Mouse (Mus musculus) midbrain, embryonic 14.5 days (tissue): Measurements from ENCODE around the gene Lemd1. TPM values are rescaled to one million over a fixed set of nuclear protein-coding genes. Genes with fewer than 3 reads are reported as not detected.

ENCODE experiments used
- ATAC-seq: fragments of 200-750 bp; cut with Nextera tagmentation; 2 replicates; pipeline ENCODE4 v1.8.0; 2017; ENCODE audit warnings: moderate number of reproducible peaks, moderate library complexity; ENCODE audit not compliant: low FRiP score, low TSS enrichment
- DNase-seq: peaks from one replicate; pipeline ENCODE4 v3.0.0-alpha.2; 2015
- H3K27ac ChIP-seq: fragments of 300-500 bp; sonication (generic); replicated peaks from 2 replicates; pipeline ENCODE4 v1.5.1; 2014; ENCODE audit warnings: mild to moderate bottlenecking, low read depth, low read length, moderate library complexity
- H3K27me3 ChIP-seq: fragments of 300-500 bp; sonication (generic); 2 replicates; pipeline ENCODE4 v1.6.1; 2014; ENCODE audit warnings: low read length, control low read depth, mixed read lengths; ENCODE audit not compliant: control insufficient read depth, insufficient read depth
- H3K36me3 ChIP-seq: fragments of 300-500 bp; sonication (generic); 2 replicates; pipeline ENCODE4 v1.6.1; 2014; ENCODE audit warnings: low read length, control low read depth; ENCODE audit not compliant: control insufficient read depth, insufficient read depth
- H3K4me1 ChIP-seq: fragments of 300-500 bp; sonication (generic); 2 replicates; pipeline ENCODE4 v1.6.1; 2014; ENCODE audit warnings: mild to moderate bottlenecking, antibody characterized with exemption, low read length, control low read depth; ENCODE audit not compliant: control insufficient read depth, insufficient read depth
- H3K4me2 ChIP-seq: fragments of 300-500 bp; sonication (generic); 2 replicates; pipeline ENCODE4 v1.6.1; 2014; ENCODE audit warnings: mild to moderate bottlenecking, low read length, moderate library complexity
- H3K4me3 ChIP-seq: fragments of 300-500 bp; sonication (generic); replicated peaks from 2 replicates; pipeline ENCODE4 v1.5.1; 2014; ENCODE audit warnings: low read depth, low read length
- H3K9ac ChIP-seq: fragments of 300-500 bp; sonication (generic); replicated peaks from 2 replicates; pipeline ENCODE4 v1.6.1; 2014; ENCODE audit warnings: mild to moderate bottlenecking, low read length, moderate library complexity
- H3K9me3 ChIP-seq: fragments of 300-500 bp; sonication (generic); 2 replicates; pipeline ENCODE4 v1.6.1; 2016; ENCODE audit warnings: low read length, control low read depth, mixed read lengths; ENCODE audit not compliant: control insufficient read depth
- WGBS: fragments of 180-500 bp; shearing (Covaris S2); extraction: QIAGEN DNeasy Blood & Tissue Kit; methylation state at CpG from one replicate; pipeline ENCODE4 v1.1.7; 2014; 5-methylcytosine and 5-hydroxymethylcytosine counted together
- polyA plus RNA-seq: library from polyadenylated mRNA; unstranded; fragments of >200 nt; fragmentation: Nextera tagmentation; extraction: Ambion mirVana; gene quantifications from 2 replicates; pipeline ENCODE4 v1.2.1, GENCODE M21; 2014

The Lemd1 gene
- polyA plus RNA-seq: 21.2 and 23.2 TPM in 2 replicates

DNA sequence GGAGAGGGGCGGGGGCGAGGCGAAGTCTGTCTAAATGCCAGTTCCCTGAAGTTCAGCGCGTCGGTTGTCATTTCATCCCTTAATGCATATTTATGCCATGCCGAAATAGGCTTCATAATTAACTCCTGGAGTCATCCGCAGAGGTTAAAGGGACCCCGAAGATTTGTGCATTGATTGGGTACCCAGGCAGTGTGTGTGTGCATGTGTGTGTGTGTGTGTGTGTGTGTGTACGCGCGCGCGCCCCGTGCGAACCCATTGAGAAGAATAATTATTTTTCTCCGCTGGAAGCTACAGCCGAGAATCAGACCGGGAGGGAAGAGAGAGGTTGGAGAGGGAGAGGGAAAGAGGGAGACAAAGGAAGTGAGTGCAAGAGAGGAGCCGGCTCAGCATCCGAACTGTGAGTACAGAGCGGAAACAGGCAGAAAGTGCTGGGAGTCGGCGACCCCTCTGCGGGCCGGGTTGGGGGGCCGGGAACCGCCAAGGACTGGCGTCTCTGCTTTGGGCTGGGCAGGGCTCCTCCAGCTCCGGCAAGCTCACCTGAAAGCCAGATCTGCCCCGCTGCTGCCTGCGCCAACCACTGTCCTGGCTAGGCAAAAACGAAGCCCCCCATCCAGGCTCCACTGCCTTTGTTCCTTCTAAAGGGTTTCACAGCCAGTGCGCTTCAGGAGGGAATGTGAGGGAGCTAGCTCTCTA is at the start of gene Lemd1, which contains the start of gene AC124108.1:
Gene Lemd1 (plus strand): TSS at position 339 of the 693 bp plus-strand sequence.
Gene AC124108.1 (plus strand): TSS at position 365 of the 693 bp plus-strand sequence.
- H3K27me3 ChIP-seq: no peaks in the 10 kb centered on the region
- DNase-seq (peak; percentile 82), ATAC-seq (peak; percentile 16; the same call in 1 of the 2 replicates)
- no peaks in the 10 kb centered on the region for H3K9me3 ChIP-seq
- peak within 1 kb of the TSS; percentile 100 for H3K9ac ChIP-seq
- WGBS: under 1% methylated on average over 34 of the region's 34 CpGs
- H3K36me3 ChIP-seq: no peaks in the 10 kb centered on the region
- peak within 1 kb of the TSS; percentile 88 for H3K4me2 ChIP-seq
- peak within 1 kb of the TSS; percentile 100 for H3K27ac ChIP-seq
- H3K4me3 ChIP-seq: peak within 1 kb of the TSS; percentile 99
- peaks cover 52% of the 10 kb centered on the region for H3K4me1 ChIP-seq

DNA sequence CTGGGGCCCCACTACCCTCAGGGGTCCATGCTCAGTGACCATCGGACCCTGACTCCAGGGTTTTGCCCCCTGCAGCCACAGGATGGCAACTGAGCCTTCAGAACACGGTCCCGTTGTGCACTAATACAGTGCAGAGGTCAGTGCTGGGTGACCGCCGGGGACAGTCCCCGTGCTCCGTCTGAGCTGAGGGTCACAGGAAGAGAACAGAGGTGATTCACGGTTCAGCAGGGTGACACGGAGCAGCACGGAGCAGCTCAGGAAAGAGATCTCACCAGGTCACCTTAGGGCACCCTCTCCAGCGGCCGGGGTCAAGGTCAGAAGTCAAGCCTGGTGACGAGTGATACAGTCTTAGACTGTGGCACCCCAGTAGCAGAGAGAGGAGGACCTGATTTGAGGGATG is 49.5 kb upstream of the Lemd1 start:
- WGBS: 64% methylated on average over 13 of the region's 13 CpGs
- peaks cover 21% of the 10 kb centered on the region for H3K27me3 ChIP-seq
- H3K9me3 ChIP-seq: no peaks in the 10 kb centered on the region
- no peaks in the 10 kb centered on the region for H3K36me3 ChIP-seq
- no peak overlapping the region for H3K9ac ChIP-seq
- DNase-seq (no peak), ATAC-seq (no peak)
- no peak overlapping the region for H3K4me2 ChIP-seq
- peaks cover 31% of the 10 kb centered on the region for H3K4me1 ChIP-seq
- no peak overlapping the region for H3K4me3 ChIP-seq
- H3K27ac ChIP-seq: no peak overlapping the region

DNA sequence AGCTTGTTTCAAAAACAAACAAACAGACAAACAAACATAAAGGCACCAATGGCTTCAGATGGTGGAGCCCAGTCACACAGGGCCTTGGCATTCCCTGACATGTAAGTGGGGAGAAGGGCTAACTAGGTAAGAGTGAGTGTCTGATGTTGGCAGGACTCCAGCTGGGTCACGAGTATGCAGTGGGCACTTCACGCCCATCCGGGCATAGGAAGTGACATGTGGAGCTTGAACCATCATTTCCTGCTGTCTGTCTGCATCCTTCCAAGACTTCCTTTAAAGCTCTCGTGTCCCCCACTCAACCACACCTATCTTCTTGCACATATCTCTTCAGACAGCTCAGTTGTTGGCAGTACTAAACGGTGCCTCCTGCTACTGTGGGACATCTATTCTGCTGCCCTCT is 48.2 kb upstream of the Lemd1 start:
- H3K27ac ChIP-seq: no peak overlapping the region
- no peak overlapping the region for H3K9ac ChIP-seq
- WGBS: 84% methylated on average over 5 of the region's 5 CpGs
- no peaks in the 10 kb centered on the region for H3K9me3 ChIP-seq
- H3K27me3 ChIP-seq: peaks cover 17% of the 10 kb centered on the region
- H3K36me3 ChIP-seq: no peaks in the 10 kb centered on the region
- H3K4me3 ChIP-seq: no peak overlapping the region
- no peak overlapping the region for H3K4me2 ChIP-seq
- no peak for DNase-seq
- peaks cover 31% of the 10 kb centered on the region for H3K4me1 ChIP-seq
- ATAC-seq: no peak

DNA sequence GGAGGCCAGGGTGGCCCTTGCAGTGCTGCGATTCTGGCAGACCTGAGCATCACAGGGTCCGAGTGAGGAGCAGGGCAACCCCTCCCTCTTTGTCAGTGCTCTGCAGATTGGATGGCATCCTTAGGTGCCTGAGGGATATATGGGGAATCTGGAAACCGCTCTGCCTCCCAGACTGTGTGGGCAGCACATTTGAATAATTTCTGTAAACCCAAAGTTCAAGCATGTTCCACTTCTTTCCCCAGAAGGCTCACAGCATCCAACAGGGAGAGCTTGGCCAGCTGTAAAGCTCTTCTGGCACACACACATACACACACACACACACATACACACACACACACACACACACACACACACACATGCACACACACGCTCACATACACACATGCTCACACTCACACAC is 47.5 kb upstream of the Lemd1 start:
- Histone ChIP-seq H3K9me3 (no peaks in the 10 kb centered on the region), H3K36me3 (no peaks in the 10 kb centered on the region), H3K4me1 (peaks cover 28% of the 10 kb centered on the region), H3K27ac (peak overlapping the region; percentile 52), H3K27me3 (peaks cover 10% of the 10 kb centered on the region), H3K4me2 (no peak overlapping the region), H3K4me3 (no peak overlapping the region), H3K9ac (no peak overlapping the region)
- DNase-seq: no peak
- ATAC-seq: no peak
- 57% methylated on average over 4 of the region's 4 CpGs for WGBS

DNA sequence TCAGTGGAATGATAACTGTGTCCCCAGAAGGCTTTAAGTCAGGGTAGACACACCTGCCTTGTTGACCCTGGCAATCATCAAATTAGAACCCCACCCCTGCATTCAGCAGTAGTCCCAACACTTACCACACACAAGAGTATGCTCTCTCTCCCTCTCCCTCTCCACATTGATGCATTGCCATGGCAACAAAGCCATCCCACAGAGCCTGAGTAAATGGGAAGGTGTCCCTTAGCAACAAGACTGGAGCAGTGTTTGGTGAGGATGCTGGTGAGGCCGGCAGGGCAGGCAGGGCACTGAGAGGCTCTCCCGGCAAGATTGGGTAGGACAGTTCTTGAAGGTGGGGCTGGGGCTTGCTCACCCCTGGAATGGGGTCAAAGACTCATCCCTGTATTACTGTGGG is 47.0 kb upstream of the Lemd1 start:
- Histone ChIP-seq H3K4me2 (no peak overlapping the region), H3K36me3 (no peaks in the 10 kb centered on the region), H3K27me3 (peaks cover 8% of the 10 kb centered on the region; the same call in 1 of the 2 replicates), H3K27ac (peak overlapping the region; percentile 52; the same call in 1 of the 2 replicates), H3K4me1 (peaks cover 23% of the 10 kb centered on the region), H3K4me3 (no peak overlapping the region), H3K9ac (no peak overlapping the region), H3K9me3 (no peaks in the 10 kb centered on the region)
- DNase-seq (peak; percentile 86), ATAC-seq (peak; percentile 57; the same call in 1 of the 2 replicates)
- WGBS: 6% methylated on average over 2 of the region's 2 CpGs

DNA sequence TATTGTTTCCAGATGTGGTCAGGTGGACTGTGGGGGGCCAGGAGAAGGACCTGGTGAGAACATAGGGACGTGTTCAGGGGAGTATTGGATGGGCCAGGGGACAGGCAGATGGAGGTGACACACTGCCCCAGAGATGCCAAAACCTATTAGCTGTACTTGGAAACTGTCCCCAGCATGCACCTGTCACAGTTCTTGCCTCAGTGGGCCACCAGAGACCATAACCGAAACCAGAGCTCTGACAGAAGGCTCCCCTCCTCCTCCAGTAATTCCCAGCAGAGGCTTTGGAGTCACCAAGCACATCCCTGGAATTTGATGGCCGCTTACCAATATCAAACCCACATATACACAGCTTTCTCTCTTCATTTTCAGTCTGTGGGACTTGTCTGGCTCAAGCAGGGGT is 46.4 kb upstream of the Lemd1 start:
- WGBS: 68% methylated on average over 3 of the region's 3 CpGs
- H3K36me3 ChIP-seq: no peaks in the 10 kb centered on the region
- no peak overlapping the region for H3K4me3 ChIP-seq
- H3K9ac ChIP-seq: no peak overlapping the region
- peaks cover 17% of the 10 kb centered on the region for H3K4me1 ChIP-seq
- H3K4me2 ChIP-seq: no peak overlapping the region
- DNase-seq (no peak), ATAC-seq (no peak)
- no peaks in the 10 kb centered on the region for H3K9me3 ChIP-seq
- H3K27ac ChIP-seq: no peak overlapping the region
- peaks cover 3% of the 10 kb centered on the region; the same call in 1 of the 2 replicates for H3K27me3 ChIP-seq

DNA sequence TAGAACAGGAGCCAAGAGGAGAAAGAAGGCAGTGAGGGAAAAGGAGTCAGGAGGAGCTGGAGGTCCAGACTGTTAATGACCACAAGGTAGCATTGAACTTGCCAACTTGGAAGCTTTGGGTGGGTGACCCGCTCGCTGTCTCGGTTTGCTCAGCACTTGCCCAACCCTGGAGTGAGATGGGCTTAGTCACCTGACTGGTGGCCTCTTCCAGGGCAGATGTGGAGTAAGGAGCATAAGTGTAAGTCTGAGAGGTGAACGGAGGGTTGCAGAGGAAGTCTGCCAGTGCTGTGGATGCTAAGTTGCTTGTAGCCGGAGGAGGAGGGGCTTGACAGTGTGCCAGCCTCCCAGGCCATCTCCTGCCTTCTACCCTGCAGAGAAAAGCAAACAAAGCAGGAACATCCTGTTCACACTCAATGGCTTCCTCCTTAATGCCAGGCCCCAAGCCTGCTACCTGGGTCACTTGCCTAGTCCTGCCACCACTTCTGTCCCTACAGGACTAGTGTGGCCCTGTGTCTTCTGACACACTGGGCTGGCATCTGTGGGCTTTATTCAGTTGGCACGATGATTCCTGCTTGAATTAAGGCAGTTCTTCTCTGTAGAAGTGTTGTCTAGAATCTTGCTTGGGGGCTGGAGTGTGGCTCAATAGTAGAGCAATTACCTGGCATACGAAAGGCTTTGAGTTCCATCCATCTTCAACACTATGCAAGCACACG is 45.1 kb upstream of the Lemd1 start:
- Histone ChIP-seq H3K9me3 (no peaks in the 10 kb centered on the region), H3K9ac (no peak overlapping the region), H3K4me3 (no peak overlapping the region), H3K27me3 (no peaks in the 10 kb centered on the region), H3K27ac (no peak overlapping the region), H3K4me1 (peaks cover 17% of the 10 kb centered on the region), H3K36me3 (no peaks in the 10 kb centered on the region), H3K4me2 (no peak overlapping the region)
- WGBS: 91% methylated on average over 8 of the region's 8 CpGs
- no peak for ATAC-seq
- DNase-seq: no peak

DNA sequence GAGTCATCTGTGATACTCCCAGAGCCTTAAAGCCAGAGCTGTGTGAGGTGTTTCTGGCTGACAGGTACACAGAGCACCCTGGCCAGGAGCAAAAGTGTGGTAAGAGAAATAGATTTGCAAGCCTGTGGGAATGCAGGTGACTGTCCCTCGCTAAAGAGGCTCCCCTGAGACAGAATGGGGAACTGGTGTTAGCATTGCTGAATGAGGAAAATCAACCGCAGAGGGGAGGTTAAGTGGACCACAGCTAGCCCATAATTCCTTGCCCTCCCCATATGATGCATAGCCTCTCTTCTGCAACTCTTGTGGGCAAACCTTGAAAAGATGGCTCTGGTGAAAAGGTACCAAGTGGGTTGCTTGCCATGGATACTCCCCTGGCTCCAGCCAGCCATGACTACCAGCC is 41.8 kb upstream of the Lemd1 start:
- Histone ChIP-seq H3K27ac (no peak overlapping the region), H3K9ac (no peak overlapping the region), H3K9me3 (no peaks in the 10 kb centered on the region), H3K36me3 (no peaks in the 10 kb centered on the region), H3K4me1 (peaks cover 13% of the 10 kb centered on the region), H3K27me3 (no peaks in the 10 kb centered on the region), H3K4me3 (no peak overlapping the region), H3K4me2 (no peak overlapping the region)
- WGBS: 77% methylated on average over 2 of the region's 2 CpGs
- ATAC-seq (no peak), DNase-seq (no peak)
